Mouse (Mus musculus): ENCODE results near the gene Urm1.
"Not testable (repeated sequence)": the region's sequence is repeated elsewhere in the genome, so short reads cannot be mapped to it uniquely, and the experiment has no call there.

Urm1 gene

GRCm38 (mm10) chr2:29868949-29869645 lies 49.2 kb downstream of the Urm1 start, which contains the start of gene Cercam:
Gene Cercam (plus strand): TSS chr2:29869164.
- peak; percentile 92 to 93 for DNase-seq

- peak; percentile 25 to 35 for DNase-seq
Observed at GRCm38 (mm10) chr2:29869646-29870451, 50.0 kb downstream of the Urm1 start.

GRCm38 (mm10) chr2:29872581-29873295 lies 52.9 kb downstream of the Urm1 start:
- peak; percentile 75 to 81 for DNase-seq

GRCm38 (mm10) chr2:29873801-29874200 lies 53.9 kb downstream of the Urm1 start:
- DNase-seq: peak; percentile 38 to 42

GRCm38 (mm10) chr2:29878061-29878460 lies 58.2 kb downstream of the Urm1 start:
- no peak for DNase-seq

GRCm38 (mm10) chr2:29879191-29879590 lies 59.3 kb downstream of the Urm1 start:
- DNase-seq: no peak

- DNase-seq: peak in 1 of 2 experiments; percentile 55
Observed at GRCm38 (mm10) chr2:29879964-29880830, 60.3 kb downstream of the Urm1 start.

- DNase-seq: not testable (repeated sequence)
Observed at GRCm38 (mm10) chr2:29886659-29887292, 66.9 kb downstream of the Urm1 start.

GRCm38 (mm10) chr2:29889066-29889944 lies 69.4 kb downstream of the Urm1 start, which contains the start of gene Odf2:
Gene Odf2 (plus strand): TSS chr2:29889221.
- peak; percentile 100 for DNase-seq

- DNase-seq: peak; percentile 94 to 95
Observed at GRCm38 (mm10) chr2:29889991-29890833, 70.3 kb downstream of the Urm1 start.

GRCm38 (mm10) chr2:29891773-29892172 lies 71.9 kb downstream of the Urm1 start:
- peak; percentile 76 to 80 for DNase-seq

All from cerebellum, postnatal 25 days (tissue).